Mouse (Mus musculus) thymus, adult 18-20 months (tissue): ENCODE measurements at regions not wholly inside any gene's neighbourhood (a gene's known extent, or its start where the extent isn't known, plus 50 kb on each side); places are given as distances from the start of the nearest gene placed in this dataset.

Experiments
- DNase-seq, 2 experiments: peaks; one replicate each; pipeline ENCODE4 v3.0.0; 2022; ENCODE audit warnings: mixed read lengths in 2 of 2

DNA sequence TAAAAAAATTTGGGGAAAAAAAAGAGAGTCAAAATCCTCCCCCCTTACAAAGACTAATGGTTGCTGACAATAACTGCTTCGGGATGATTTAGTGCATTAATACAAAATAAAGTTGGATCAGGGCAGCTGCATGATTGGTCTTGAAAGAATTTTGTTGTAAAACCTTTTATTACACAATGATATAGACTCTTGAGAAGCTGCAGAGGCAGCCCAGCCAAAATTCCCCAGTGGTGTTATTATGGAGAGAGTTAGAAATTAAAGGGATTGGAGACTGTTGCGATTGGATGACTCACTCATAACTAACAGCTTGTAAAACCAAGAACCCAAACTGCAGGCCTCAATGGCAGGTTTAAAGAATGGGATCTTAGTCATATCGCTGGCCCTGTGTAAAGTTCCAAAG lies 181.4 kb upstream of the Igfbp7 start:
- no peak for DNase-seq

DNA sequence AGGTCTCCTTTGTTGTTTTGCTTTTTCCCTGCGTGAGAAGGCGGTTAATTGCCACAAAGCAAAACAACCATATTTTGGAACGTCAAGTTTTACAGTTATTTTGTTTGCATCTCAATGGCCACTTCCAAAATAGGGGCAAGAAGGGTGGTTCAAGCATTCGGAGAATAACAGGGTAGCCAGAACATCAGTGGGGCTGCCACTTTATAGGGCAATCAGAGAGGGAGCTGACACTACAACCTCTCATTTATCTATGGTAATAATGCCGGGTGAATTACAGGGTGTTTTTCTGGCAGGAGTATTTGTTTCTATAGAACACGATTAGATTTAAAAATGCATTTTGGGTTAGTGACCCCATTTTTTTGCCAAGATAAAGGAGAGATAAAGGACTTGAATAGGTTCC lies 173.9 kb upstream of the Igfbp7 start:
- no peak for DNase-seq

DNA sequence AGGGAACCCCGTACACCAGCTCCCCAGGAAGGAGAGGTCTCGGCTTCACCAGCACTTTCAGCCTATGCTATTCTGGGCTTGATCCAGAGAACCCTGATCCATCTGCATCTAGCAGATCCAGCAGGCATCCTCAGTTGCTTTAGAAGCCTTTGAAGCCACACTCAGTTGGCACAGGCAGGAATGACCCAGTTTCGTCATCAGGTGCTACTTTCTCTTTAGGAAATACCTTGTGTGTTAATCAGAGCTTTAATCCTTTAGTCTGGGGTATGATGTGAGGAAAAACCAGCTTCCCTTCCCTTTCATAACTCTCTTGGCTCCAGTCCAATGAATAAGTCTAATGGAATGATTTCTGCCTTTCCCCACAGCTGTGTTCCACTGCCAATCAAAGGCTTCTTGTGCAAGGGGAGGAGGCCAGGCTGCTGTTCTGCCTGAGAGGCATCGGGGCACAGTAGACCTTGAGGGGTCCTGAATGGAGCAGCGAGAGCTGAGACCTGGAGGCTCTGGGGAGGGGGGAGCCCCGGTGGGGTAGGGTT lies 173.3 kb upstream of the Igfbp7 start:
- DNase-seq = no peak

DNA sequence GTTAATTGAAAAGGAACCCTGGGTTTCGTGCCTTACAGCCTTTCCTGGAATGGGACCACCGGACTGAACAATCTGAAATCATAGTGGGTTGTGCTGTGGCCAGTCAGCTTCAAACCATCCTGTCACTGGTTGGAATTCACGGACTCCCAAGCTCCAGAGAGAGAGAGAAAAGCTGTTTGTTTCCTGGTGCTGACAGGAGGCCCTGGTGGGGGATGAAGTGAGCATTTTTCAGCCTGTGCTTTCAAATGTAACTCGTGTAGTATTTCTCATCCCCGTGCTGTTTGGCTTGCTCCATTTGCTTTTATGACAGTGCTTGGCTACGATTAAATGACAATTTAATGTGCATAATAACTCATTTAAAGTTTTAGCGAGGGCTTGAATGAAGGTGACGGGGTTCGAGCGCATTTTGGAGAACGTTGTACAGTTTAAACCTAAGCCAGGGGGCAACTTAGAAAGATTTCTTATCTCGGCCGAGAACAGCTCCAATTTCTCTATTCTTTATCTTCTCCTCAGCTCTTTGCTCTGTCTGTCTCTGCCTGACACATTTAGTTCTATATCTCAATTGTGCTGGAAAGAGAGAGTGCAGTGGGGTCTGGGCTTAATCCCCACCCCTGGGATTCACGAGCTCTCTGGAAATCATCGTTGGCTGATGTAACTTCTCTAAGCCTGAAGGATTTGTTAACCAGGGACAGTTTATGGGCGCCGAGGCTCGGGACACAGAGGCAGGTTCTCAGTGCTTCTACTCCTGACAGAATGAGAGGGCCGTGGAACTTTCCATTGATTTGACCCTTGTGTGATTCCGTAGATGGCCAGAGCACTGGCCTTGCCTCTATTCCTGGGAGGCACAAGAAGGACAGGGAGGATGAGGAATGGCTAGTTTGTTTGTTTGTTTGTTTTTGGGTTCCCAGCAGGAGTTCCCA lies 172.2 kb upstream of the Igfbp7 start:
- no peak for DNase-seq

DNA sequence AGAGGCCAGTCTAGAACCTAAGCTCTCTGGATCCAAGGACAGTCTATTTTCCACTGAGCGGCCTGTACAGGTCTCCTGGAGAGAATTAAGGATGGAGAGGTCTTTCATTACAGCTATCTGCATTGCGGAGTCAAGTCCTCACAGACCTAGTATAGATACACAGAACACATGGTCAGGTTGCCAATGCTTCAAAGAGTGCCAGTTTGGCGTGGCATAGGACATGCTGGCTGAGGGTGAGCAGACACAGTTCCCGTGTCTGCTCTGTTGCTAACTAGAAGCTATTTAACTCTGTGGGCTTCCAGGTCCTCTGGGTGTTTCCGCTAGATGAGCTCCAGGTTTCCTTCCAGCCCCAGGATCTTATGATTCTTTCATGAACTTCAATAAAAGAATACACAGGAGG lies 169.0 kb upstream of the Igfbp7 start:
- no peak for DNase-seq

DNA sequence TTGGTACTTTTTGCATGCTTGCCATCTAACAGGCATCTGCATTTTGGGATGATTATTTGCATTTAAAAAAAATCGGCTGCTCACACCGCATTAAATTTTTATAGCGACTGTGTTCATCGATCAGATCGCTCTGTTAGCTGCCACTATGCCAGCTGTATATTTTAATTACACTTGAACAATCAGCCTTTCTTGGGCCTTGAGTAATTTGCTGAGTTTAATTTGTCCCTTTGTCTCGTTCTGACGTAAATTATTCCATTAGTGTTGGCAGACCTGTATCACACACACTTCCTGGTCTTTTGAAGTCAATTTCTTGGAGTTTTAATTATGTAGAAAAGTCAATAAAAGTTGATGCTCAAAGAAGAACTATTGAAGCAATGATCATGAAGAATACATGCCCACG lies 167.9 kb upstream of the Igfbp7 start:
- no peak for DNase-seq

DNA sequence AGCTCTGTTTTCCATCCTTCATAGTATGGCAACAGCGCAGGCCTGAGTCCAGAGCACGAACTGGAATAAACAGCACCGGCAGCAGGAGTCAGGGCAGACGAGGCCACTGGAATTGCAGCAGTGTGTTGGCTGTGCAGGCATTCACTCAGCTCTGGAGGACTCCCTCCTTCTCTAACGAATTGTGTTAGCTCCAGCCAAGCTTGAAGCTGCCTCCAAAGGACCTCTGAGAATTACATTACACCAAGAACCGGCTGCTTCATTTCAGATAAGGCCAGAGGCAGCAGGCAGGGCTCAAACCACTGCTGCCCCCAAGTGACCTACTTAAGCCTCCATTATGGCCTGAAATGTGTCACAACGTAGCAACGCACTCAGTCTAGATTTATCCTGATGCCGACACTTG lies 162.5 kb upstream of the Igfbp7 start:
- no peak for DNase-seq

DNA sequence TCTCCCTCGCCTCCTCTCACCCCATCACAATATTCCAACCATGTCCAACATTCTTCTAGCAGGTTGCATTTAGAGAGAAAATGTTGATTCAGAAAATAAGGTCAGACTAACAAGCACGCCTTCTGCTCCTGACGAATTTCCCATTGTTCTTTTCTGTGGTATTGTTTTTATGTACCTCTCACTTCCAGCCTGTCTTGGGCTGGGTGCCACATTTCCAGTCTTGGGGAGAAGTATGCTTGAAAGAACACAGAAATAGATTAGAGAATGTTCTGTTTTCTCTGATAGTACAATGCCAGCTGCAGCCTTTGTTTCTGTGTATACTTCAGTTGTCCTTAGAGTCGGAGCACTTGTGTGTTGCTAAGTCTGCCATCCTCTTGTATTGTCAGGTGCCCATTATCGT lies 160.3 kb upstream of the Igfbp7 start:
- DNase-seq = no peak

DNA sequence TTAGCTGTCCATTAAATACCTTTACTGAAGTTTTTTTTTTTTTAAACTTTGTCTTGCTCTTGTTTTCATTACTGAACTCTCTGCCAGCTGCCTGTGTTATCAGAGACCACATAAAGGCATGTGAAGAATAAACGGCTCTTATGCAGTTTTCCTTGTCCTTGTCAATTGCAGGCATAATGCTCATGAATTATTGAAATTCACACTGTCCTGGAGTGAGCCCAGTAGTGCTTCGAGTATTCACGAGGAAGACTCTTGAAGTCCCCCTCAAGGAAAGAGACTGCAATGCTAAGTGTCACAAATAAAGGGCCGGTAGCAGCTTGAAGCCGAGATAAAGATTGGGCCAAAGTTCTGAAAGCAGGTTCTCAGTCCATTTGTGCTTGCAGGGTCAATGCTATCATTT lies 144.7 kb upstream of the Igfbp7 start:
- no peak for DNase-seq

DNA sequence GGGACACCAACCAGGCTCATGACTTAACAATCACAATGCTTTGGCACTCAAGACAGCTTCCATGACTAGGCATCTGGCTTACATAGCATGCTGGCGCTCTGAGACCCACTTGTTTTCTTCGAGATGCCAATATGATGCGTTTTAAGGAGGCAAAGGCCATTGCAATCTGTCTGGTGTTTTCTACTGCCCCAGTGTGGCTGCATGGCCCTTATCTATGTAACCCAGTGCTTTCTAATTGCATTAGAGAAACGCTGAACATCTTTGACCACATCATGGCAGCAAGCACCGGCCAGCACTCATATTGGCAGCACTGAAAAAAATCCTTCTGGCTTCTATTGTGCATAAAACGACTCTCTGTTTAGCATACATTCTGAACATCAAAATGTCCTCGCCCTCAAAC lies 144.2 kb upstream of the Igfbp7 start:
- no peak for DNase-seq

DNA sequence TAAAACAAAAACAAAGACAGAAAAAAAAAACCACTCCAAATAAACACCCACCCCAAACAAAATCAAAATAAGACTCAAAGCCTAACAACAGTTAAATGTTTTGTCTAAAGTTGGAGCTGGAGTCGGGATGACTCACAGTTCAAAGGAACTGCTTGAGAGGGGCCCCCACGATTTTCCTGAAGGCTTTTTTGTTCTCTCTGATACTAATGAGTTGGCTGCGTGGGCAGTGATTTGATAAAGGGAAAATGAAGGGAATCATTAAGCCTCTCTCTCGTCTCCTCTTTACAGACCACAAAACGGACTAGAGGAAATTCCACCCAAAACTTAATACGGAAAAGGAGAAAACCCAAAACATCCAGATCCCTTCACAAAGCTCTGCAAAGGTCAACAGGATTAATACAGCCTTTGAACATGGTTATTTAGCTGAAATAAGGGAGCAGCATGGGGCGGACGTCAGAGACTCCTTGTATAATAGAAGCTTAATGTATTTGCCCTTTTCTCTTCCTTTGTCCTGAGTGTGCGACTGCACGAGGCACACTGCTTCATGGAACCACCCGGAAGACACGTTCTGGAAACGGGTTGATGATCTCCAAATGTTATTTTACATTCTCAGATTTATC lies 138.3 kb upstream of the Igfbp7 start:
- no peak for DNase-seq

DNA sequence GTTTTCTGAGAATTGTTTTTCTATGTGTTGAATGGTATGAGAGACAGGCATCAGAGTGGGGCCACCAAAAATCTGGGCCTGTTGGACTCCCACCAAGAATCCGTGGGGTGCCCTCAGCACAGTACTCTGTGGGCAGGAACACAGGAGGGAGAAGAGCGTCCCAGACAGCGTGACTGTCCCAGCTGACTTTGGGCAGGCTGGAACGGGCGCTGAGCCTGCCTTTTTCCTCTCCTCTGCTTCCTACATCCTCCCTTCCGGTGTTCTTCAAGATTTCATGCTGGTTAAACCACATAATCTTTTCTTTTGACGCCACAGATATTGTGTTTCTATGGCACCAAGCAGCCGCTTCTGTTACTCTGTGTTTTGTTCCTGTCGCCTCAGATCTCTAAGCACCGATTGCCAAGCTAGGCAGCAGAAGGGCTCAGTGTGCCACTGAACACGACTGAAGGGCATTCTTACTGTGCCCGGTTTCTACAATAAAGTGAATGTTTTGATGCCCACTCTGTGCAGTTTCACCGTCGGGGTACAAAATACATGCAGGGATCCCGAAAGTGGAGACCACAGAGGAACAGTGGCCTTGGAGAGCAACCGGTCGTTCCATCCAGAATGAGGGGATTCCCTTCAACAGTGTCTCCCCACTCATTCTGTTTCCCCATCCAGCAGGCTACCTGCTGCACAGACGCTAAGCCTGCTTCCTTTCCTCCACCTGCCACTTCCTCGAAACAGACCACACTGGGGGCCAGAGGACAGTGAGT lies 124.6 kb upstream of the Igfbp7 start:
- DNase-seq = no peak

DNA sequence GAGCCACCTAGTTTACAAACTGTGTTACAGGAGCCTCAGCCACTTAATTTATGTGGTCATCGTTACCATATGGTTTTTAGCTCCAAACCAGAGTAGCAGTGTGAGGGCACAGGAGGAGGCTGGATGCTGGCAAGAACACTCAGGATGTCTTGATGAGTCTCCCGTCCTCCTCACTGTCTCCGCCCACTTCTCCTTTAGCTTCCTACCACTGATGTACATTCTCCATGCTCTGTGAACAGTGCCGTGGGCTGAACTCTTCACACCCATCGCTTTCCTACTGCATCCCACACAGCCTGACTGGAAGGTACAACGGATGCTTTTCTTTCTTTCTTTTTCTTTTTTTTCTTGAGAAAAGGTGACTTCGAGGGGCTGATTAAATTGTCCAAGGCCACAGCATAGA lies 122.5 kb upstream of the Igfbp7 start:
- DNase-seq = no peak

DNA sequence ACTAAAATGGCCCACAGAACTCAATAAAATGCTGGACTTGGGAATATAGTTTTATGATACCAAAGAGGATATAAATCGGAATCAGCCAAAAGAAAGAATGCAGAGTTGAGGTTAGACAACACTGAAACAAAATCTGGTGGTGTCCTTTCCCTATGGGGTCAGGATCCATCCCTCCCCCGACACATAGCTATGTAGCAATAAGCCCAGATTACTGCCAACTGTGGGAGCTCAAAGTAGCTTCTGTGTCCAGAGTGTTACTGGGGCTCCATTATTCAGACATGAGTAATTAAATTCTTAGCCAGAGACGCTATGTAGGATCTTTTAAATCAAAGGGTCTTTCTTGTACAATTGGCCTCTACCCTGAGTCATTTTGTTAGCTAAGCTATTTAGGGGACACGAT lies 109.4 kb upstream of the Igfbp7 start:
- no peak for DNase-seq

DNA sequence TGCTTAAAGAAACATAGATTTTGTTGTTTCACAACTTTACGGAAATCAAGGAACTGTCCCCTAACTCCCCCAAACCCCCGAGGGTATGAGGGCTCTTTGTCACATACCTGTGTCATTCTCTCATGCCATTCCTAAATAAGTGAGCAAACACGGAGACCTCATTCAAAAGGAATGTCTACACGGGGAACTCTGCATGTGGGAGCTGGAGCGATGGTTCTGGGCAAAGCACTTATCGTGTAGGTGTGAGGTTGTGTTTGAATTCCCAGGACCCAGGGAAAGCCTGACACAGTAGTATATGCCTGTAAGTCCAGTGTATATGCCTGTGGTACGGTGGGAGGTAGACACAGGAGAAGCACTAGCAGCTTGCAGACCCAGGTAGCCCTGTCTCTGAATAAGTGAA lies 107.6 kb upstream of the Igfbp7 start:
- DNase-seq = no peak

DNA sequence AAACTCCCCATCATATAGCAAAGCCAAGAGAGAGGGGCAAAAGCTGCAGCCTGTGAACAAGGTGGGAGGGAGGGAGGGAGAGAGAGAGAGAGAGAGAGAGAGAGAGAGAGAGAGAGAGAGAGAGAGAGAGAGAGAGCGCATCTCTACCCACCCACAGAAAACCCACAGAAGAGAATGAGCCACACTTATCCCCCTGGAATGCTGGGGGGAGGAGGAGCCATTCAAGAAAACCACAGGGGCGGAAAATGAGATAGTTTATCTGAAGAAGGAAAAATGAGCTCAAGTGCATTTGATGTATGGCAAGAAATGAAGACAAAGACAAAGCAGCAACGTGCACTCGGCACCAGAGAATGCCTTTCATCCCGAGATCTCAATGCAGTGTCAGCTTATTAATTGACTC lies 94.8 kb upstream of the Igfbp7 start:
- DNase-seq = no peak

DNA sequence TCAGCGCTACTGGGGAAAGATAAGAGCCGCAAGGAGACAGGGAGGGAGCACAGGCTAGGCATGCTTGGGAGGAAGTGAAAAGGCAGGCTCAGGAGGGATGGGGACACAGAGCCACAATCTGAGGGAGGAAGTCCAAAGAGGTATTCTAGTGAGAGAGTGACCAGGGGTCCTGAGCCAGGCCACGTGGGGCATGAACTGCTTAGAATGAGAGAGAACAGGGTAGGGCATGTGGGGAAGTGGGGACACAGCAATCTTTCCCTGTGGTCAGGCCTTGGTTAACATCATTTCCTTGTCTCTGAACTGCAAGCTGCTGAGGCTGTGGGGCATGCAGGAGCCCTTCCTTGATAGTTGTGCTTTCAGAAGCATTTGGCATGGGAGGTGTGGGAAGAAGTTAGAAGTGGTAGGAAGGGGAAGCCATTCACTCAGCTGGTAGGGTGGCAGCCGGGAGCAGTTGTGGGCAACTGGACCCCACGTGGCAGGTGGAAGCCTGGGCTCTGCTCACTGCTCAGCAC lies 92.2 kb upstream of the Igfbp7 start:
- no peak for DNase-seq

DNA sequence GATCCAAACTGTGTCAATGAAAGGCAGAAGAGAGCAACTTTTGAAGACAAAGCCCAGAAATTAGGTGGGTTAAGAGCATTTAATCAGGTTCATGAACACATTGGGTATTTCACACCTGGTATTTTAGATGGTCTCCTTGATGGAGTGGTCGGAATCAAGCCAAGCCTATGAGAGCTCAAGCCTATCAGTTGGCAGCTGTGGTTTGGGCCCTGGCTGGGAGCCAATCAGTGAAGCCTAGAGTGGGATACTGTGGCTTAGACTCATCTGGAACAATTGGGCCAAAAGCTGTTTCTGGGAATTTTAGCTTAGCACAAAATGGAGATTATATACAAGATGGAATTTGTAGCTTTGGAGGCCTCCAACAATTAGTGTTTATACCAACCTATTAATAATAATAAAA lies 86.8 kb upstream of the Igfbp7 start:
- DNase-seq = no peak

DNA sequence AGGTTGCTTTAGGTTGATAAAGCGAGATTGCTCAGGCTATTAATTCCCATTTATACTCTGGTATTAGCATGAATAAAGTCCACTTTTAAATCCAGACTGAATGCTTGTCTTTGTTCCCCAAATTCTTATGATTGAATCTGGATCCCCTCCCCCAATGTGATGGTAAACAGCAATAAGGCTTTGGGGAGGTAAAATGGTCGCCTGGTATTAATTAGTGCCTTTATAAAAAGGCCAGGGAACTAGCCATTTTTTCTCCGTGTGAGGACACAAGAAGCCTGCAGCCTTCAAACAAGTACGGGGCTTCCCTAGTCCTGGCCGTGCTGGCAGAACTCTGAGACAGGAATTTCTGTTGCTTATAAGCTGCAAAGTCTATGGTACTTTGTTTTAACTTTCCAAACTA lies 81.1 kb upstream of the Igfbp7 start:
- DNase-seq = no peak

DNA sequence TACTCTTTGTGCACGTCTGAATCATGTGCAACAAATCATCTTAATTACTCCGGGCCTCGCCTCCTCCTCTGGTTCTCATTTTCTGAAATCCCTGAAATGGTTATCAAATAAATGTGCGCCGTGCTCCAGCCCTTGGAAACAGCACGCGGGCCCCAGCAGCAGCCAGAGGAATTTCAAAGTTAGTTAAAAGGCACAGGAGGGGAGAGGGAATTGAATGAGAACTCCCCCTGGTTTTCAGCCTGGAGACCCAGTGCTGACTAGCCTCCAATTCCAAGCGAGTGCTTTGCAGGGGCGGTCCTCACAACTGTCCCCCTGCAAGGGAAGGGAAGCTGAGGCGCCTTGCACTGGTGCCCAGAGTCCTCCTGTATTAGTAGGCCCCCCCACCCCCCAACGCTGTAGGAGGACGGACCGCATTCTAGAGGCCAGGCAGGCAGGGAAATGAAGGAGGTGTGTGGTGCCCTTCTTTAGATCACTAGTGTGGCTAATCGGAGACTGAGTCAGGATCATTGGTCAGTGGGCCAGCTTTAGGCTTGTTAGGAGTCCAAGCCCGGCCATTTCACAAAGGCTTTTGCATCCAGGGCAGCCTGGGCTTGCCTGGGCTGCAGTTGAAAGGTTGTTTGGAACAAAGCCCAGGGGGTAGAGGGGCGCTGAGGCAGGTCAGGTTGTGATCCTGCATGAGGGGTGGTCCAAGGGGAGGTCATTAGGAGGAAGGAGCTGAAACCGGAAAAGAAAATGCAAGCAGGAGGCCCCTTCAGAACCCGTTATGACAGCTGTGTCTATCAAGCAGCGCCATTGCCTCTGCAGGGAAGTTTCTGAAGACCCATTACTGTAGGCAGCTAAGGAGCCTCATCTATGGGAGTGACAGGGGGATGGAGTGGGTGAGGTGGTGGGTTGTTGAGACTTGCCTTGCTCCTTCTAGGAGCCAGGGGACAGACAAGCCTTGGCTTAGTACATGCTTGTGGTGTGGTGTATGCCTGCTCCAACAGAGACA lies 80.3 kb upstream of the Igfbp7 start:
- no peak for DNase-seq

DNA sequence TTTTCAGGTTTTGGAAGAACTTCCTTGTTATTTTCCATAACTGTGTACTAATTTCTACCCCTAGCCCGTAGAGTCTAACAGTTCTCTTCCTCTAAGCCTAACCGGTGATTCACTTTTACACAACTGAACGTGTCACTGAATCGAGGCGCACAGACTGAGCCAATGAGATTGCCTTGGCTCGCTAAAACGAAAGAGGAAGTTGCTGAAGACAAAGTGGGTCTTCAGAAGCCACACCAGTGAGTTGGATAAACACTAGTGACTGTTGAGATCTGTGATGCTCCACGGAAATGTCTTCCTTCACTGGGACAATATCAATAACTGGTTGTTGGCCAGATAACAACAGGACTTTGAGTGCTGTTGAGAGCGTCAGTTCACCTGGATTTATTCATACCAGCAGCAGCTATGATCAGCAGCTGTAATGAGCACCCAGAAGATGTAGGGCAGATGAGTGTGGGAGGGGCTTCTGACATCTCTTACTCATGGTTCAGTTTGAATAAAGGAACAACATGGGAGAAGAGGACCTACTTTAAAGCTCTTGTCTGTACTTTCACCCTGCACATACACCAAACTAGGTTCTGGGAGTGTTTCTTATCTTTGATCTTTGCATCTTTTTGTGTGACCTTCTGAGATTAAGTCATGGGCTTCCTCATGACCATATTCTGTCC lies 75.3 kb upstream of the Igfbp7 start:
- no peak for DNase-seq

DNA sequence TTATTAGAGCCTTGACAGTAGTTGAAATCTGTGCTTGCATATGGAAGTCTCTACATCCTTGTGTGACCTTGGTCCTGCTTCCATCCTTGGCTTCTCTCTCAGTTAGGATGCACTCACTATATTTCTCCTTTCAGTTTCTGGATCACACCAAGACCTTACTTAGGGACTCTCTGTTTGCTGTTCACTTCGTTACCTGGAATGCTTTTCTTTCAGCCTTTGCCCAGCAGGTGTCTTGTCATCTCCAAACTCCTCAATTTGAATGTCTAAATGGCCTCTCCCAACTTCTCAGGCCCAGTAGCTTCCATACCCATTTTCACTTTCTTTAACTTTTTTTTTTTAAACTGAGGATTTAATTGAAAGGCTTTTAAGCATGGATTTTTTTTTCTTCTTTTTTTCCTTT lies 74.0 kb upstream of the Igfbp7 start:
- no peak for DNase-seq
